Mouse (Mus musculus) E14TG2a.4 (cell line): ENCODE data around the gene Cmtm6.
"Not testable (repeated sequence)": the region's sequence is repeated elsewhere in the genome, so short reads cannot be mapped to it uniquely, and the experiment has no call there.

Experiments used
- H3K27me3 ChIP-seq: 2 replicates; pipeline ENCODE4 v1.6.1; 2014; ENCODE audit warnings: low read length, control low read depth; ENCODE audit not compliant: insufficient read depth
- H3K36me3 ChIP-seq: 2 replicates; pipeline ENCODE4 v1.6.1; 2014; ENCODE audit warnings: low read length, control low read depth; ENCODE audit not compliant: insufficient read depth
- H3K4me1 ChIP-seq: replicated peaks from 2 replicates; pipeline ENCODE4 v1.6.1; 2014; ENCODE audit warnings: low read depth, low read length, control low read depth
- H3K4me3 ChIP-seq: replicated peaks from 2 replicates; pipeline ENCODE4 v1.5.1; 2014; ENCODE audit warnings: mild to moderate bottlenecking, low read length
- H3K9me3 ChIP-seq: 2 replicates; pipeline ENCODE4 v1.6.1; 2014; ENCODE audit warnings: low read length, control low read depth
- CTCF ChIP-seq: conservative IDR thresholded peaks from 2 replicates; pipeline ENCODE4 v1.5.1; 2014; ENCODE audit warnings: low read length
- NANOG ChIP-seq: IDR thresholded peaks from 2 replicates; pipeline ENCODE4 v1.6.1; 2014; ENCODE audit warnings: borderline replicate concordance, low read length, mixed read lengths
- POU5F1 ChIP-seq: IDR thresholded peaks from 2 replicates; pipeline ENCODE4 v1.6.1; 2014; ENCODE audit warnings: low read length, borderline replicate concordance

Gene Cmtm6

DNA sequence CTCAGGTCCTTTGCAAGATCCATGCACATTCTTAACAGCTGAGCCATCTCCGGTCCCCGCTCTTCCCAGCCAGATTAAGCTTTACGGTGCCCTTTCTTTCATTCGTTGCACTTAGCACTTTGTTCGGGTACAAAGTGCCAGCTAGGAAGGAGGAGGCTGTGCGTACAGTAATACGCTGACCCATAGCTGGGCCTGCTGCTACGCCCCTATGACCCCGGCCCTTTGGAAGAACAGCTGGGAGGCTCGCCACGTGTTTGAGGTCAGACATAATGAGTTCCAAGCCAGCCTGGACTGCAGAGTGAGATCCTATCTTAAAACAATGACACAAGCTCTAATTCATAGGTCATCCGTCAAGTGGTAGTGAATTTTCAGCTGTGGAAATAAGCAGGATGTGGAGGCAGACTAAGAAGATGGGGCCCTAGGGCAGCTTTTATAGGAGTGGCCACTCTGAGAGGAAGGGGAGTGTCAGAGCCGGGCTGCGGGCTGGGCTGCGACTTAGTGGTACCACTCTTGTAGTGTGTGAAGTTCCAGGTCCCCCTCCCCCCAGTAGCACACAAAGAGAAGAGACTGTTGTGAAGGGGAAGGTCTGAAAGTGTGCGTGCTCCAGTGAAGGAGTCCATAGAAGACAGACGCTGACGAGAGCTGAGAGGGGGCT is 14.1 kb upstream of the Cmtm6 start:
- no peaks in the 10 kb centered on the region for H3K27me3 ChIP-seq
- TF ChIP-seq NANOG, result no peak
- TF ChIP-seq CTCF, result no peak
- no peak for TF ChIP-seq POU5F1
- peaks cover 12% of the 10 kb centered on the region for H3K4me1 ChIP-seq
- no peak overlapping the region for H3K4me3 ChIP-seq
- no peaks in the 10 kb centered on the region for H3K9me3 ChIP-seq
- peaks cover 100% of the 10 kb centered on the region for H3K36me3 ChIP-seq

DNA sequence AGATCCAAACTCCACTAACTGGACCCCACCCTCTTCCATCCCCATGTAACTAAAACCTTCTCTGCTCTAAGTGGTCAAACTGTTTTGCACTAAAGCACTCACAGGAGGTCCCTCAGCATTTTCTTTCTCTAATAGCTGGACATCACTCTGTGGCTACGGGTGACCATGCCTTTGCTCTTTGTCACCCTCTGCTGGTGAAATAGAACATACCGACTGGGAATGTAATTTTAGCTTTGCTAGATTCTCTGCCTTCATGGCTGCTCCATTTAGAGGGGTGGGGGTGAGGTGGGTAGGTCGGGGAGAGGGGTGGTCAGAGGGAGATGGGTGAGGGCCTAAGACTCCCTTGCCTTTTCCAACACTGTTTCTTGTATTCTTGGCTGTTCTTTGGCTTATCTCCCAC is 3.6 kb upstream of the Cmtm6 start:
- H3K9me3 ChIP-seq, result no peaks in the 10 kb centered on the region
- H3K36me3 ChIP-seq, result peaks cover 32% of the 10 kb centered on the region
- TF ChIP-seq POU5F1 (no peak), CTCF (peak; percentile 92), NANOG (no peak)
- no peak overlapping the region for H3K4me3 ChIP-seq
- H3K4me1 ChIP-seq, result peaks cover 48% of the 10 kb centered on the region
- no peaks in the 10 kb centered on the region for H3K27me3 ChIP-seq

DNA sequence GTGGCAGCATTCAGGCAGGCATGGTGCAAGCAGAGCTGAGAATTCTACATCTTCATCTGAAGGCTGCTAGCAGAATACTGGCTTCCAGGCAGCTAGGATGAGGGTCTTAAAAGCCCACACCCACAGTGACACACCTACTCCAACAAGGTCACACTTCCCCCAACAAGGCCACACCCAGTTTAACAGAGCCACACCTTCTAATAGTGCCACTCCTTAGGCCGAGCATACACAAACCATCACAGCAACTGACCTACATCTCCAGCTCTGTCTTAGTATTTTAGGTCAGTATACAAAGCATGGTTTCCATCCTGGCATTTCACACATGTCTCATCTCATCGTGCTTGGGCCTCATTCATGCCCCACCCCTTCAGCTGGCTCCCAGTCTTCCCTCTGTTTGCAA is 2.5 kb upstream of the Cmtm6 start:
- not testable (repeated sequence) for H3K27me3 ChIP-seq, H3K9me3 ChIP-seq, H3K4me3 ChIP-seq
- peaks cover 27% of the 10 kb centered on the region for H3K36me3 ChIP-seq
- peaks cover 59% of the 10 kb centered on the region for H3K4me1 ChIP-seq

DNA sequence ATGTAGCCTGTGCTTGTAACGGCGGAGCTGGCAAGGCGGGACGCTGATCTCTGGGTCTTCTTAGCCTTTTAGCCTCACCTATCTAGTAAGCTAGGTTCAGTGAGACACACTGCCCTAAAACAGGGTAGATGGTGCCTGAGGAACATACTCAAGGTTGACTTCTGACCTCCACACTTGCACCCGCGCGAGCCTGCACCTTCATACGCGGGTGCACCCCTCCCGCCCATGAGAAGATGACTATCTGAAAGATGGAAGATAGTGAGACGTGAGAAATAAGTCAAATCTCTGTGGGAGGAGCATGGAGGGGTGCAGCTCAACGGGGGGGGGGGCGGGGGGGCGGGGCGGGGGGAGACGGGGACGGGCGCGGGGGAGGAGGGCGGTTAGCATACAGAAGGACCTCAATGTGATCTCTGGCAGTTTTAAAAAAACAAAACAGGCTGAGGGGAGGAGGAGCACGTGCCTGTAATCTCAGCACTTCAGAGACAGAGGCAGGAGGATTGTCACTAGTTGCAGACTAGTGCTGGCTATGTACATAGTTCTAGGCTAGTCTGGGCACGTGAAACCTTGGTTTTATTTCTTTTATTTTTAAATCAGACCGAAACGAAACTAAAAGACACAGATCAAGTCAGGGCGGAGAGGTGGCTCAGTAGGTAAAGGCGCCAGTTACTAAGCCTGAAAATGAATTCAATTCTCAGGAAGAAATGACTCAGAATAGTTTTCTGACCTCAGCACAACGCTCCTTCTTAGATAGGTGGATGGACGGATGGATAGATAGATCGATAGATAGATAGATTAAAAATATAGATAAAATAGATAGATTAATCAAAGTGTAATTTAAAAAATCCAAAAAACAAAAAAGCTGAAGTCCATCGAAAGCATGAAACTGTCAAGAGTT is 758 bp upstream of the Cmtm6 start:
- peak overlapping the region; percentile 96 for H3K4me3 ChIP-seq
- H3K4me1 ChIP-seq, result peaks cover 72% of the 10 kb centered on the region
- H3K9me3 ChIP-seq, result no peaks in the 10 kb centered on the region
- peaks cover 25% of the 10 kb centered on the region for H3K36me3 ChIP-seq
- TF ChIP-seq POU5F1, result no peak
- no peak for TF ChIP-seq CTCF
- TF ChIP-seq NANOG, result no peak
- H3K27me3 ChIP-seq, result no peaks in the 10 kb centered on the region

DNA sequence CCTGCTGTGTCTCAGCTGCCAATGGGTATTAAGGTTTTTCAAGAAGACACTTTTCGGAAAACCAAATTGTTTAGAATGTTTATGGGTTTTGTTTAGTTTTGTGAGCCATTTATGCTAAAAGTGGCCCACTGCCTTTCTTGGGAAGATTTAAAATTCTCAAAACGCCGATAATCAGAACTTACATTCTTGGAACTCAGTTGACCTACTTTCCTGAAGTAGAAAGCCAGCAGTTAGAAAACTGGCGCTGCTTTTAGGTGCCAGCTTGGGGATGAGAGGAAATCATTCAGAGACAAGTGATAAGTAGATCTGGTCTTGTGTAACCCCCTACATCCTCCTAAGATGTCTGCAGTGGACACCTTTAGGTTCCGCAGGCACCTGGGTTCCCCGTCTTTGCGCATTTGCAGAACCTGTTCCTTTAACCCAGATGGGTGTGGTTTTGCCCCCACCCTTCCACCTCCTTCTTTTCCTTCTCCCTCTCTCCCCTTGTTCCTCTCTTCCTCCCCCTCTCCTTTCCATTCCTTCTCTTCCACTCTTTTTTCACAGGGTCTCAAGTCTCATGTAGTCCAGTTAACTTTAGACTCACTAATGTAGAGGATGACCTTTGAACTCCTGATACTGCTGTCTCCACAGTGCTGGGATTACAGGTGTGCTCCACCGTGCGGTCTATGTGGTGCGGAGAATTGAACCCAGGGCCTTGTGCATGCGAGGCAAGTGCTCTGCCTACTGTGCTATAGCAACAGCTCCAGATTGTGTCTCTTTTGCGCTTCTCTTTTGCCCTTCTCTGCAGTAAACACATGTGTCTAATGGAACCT is 1.2 kb downstream of the Cmtm6 start:
- TF ChIP-seq NANOG (no peak), POU5F1 (no peak), CTCF (no peak)
- Histone ChIP-seq H3K27me3 (no peaks in the 10 kb centered on the region), H3K4me1 (peaks cover 78% of the 10 kb centered on the region), H3K4me3 (peak overlapping the region; percentile 96), H3K9me3 (no peaks in the 10 kb centered on the region), H3K36me3 (peaks cover 22% of the 10 kb centered on the region)

DNA sequence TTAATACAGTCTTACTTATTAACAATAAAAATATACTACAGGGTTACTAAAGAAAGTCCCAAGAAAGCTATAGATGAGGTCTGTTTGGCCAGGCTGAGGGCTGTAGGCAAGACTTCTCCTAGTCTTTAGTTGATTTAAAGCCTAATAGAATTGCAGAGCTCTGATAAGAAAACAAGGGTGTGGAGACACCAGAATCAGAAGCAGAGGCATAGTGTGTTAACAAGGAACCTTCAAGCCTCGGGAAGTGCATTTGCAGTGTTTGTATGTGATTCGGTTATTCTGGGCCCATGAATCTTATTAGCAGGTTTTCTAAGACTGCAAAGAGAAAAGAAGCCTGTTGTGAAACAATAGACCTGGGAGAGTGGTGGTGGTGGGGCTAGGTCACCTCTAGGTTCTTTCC is 2.3 kb downstream of the Cmtm6 start:
- Histone ChIP-seq H3K27me3 (no peaks in the 10 kb centered on the region), H3K9me3 (no peaks in the 10 kb centered on the region), H3K4me3 (peak overlapping the region; percentile 7; the same call in 1 of the 2 replicates), H3K4me1 (peaks cover 71% of the 10 kb centered on the region), H3K36me3 (peaks cover 34% of the 10 kb centered on the region)
- TF ChIP-seq NANOG (no peak), POU5F1 (no peak), CTCF (no peak)

DNA sequence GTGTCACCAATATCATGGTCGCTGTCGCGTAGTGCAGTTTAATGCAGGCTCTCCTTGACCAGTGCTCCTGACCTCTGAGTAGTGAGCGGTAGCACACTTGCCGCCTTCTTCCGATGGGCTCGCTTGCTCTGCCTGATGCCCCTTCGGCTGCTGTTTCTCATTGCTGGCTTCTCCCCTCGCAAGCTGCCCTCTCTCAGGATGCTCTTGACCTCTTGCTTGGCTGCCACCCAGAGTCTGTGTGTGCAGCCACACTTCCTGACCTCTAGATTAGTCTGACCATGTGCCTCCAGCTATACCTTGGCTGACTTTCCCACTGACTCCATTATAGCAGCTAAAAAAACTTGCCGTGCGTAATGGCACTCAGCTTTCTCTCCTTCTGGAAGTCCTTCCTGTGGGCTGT is 5.5 kb downstream of the Cmtm6 start:
- Histone ChIP-seq H3K27me3 (no peaks in the 10 kb centered on the region), H3K9me3 (no peaks in the 10 kb centered on the region), H3K4me1 (peaks cover 52% of the 10 kb centered on the region), H3K36me3 (peaks cover 63% of the 10 kb centered on the region), H3K4me3 (0 out of 2 replicates have a peak overlapping the region, but pooled peaks have one; percentile 13)
- TF ChIP-seq NANOG, result no peak
- no peak for TF ChIP-seq CTCF
- TF ChIP-seq POU5F1, result no peak

DNA sequence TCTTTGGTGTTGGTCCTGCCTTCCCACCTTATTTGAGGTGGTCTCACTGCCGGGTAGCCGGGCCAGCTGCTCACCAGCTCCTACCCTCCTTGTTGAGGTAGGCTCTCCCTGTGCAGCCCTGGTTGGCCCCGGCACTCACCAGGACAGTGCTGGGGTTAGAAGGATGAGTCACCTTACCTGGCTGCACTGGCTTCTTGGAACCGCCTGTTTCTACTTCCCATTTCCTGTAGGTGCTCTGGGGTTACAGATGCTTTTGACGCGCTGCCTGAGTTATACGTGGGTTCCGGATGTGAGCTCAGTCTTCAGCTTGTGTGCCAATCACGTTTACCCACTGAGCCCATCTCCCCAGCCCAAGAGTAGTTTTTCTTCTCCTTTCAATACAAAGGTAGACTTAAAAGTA is 9.4 kb downstream of the Cmtm6 start:
- Histone ChIP-seq H3K27me3 (no peaks in the 10 kb centered on the region), H3K4me1 (peaks cover 17% of the 10 kb centered on the region), H3K9me3 (no peaks in the 10 kb centered on the region), H3K4me3 (no peak overlapping the region), H3K36me3 (peaks cover 77% of the 10 kb centered on the region)
- no peak for TF ChIP-seq CTCF
- no peak for TF ChIP-seq POU5F1
- no peak for TF ChIP-seq NANOG
